Mouse (Mus musculus): ENCODE results near the gene Amotl1. TPM values are rescaled to one million over a fixed set of nuclear protein-coding genes. Genes with fewer than 3 reads are reported as not detected.
"Not testable (repeated sequence)": the region's sequence is repeated elsewhere in the genome, so short reads cannot be mapped to it uniquely, and the experiment has no call there.

Amotl1 gene
- polyA plus RNA-seq, 1 experiment from 2014 or later: 17.9 TPM

GRCm38 (mm10) chr9:14590666-14591065 is 54.2 kb downstream of the Amotl1 start:
- no peaks in the 10 kb centered on the region for H3K4me1 ChIP-seq (replicated peaks; ENCODE audit: control insufficient read depth, insufficient read depth, low read length)
- DNase-seq (ENCODE audit: low spot score) (no peak), ATAC-seq (ENCODE audit: low FRiP score) (no peak)
- no peak overlapping the region for H3K4me3 ChIP-seq (ENCODE audit: low read depth, low read length)
- H3K4me2 ChIP-seq (replicated peaks; ENCODE audit: low read depth, low read length): no peak overlapping the region
- no peaks in the 10 kb centered on the region for H3K27me3 ChIP-seq (ENCODE audit: control insufficient read depth, insufficient read depth, low read length)
- no peaks in the 10 kb centered on the region for H3K9me3 ChIP-seq (ENCODE audit: control insufficient read depth, low read length)
- no peak overlapping the region for H3K27ac ChIP-seq (ENCODE audit: low read depth, low read length)
- H3K36me3 ChIP-seq (ENCODE audit: control insufficient read depth, insufficient read depth, low read length): 0 out of 2 replicates have a peak, but pooled peaks cover 2% of the 10 kb centered on the region
- 90% methylated on average over 7 of the region's 7 CpGs for WGBS
- H3K9ac ChIP-seq (ENCODE audit: low read depth, low read length): no peak overlapping the region

DNA sequence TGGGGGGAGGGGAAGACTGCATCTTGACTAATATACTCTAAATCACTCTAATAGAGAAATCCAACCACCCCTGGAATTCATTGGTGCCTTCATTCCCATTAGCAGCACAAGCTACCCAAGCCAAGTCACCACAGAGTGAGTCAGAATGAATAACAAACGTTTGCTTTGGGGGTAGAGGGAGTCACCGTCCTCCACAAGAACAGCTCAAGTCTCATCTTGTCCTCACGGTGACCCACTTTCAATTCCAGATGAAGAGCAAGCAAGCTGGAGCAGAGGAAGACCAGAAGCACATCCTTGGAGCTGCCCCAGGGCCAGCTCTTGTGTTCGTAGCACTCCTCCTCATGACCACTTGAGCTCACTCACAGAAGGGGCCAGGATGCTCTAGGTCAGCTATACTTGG is 56.2 kb downstream of the Amotl1 start:
- no peak overlapping the region for H3K4me2 ChIP-seq (replicated peaks; ENCODE audit: low read depth, low read length)
- ATAC-seq (ENCODE audit: low FRiP score) (no peak), DNase-seq (ENCODE audit: low spot score) (no peak)
- H3K9me3 ChIP-seq (ENCODE audit: control insufficient read depth, low read length): no peaks in the 10 kb centered on the region
- 83% methylated on average over 4 of the region's 4 CpGs for WGBS
- H3K4me1 ChIP-seq (replicated peaks; ENCODE audit: control insufficient read depth, insufficient read depth, low read length): no peaks in the 10 kb centered on the region
- H3K27me3 ChIP-seq (ENCODE audit: control insufficient read depth, insufficient read depth, low read length): no peaks in the 10 kb centered on the region
- no peak overlapping the region for H3K4me3 ChIP-seq (ENCODE audit: low read depth, low read length)
- H3K27ac ChIP-seq (ENCODE audit: low read depth, low read length): no peak overlapping the region
- 0 out of 2 replicates have a peak, but pooled peaks cover 2% of the 10 kb centered on the region for H3K36me3 ChIP-seq (ENCODE audit: control insufficient read depth, insufficient read depth, low read length)
- H3K9ac ChIP-seq (ENCODE audit: low read depth, low read length): no peak overlapping the region

DNA sequence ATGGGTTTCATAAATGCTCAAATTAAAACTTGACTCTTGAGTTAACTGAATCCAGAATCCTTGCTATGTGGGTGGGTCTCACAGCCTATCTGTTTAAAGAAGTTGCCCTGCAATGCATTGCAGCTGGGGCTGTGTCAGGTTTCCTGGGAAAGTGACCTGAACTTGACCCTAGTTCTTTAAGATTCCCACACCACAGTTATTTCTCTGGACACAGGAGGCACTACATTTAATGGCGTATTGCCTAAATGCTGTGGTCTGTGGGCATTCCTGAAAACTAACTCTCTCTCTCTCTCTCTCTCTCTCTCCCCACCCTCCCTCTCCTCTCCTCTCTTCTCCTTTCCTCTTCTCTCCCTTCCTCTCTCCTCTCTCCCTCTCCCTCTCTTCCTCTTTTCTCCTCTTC is 59.2 kb downstream of the Amotl1 start:
- 56% methylated on average over 1 of the region's 1 CpGs for WGBS
- no peak overlapping the region for H3K4me3 ChIP-seq (ENCODE audit: low read depth, low read length)
- no peaks in the 10 kb centered on the region; the same call in 1 of the 2 replicates for H3K36me3 ChIP-seq (ENCODE audit: control insufficient read depth, insufficient read depth, low read length)
- no peak for ATAC-seq (ENCODE audit: low FRiP score)
- no peak overlapping the region for H3K27ac ChIP-seq (ENCODE audit: low read depth, low read length)
- H3K27me3 ChIP-seq (ENCODE audit: control insufficient read depth, insufficient read depth, low read length): no peaks in the 10 kb centered on the region
- no peaks in the 10 kb centered on the region for H3K9me3 ChIP-seq (ENCODE audit: control insufficient read depth, low read length)
- H3K4me1 ChIP-seq (replicated peaks; ENCODE audit: control insufficient read depth, insufficient read depth, low read length): no peaks in the 10 kb centered on the region
- H3K4me2 ChIP-seq (replicated peaks; ENCODE audit: low read depth, low read length): no peak overlapping the region
- no peak for DNase-seq (ENCODE audit: low spot score)
- no peak overlapping the region for H3K9ac ChIP-seq (ENCODE audit: low read depth, low read length)

DNA sequence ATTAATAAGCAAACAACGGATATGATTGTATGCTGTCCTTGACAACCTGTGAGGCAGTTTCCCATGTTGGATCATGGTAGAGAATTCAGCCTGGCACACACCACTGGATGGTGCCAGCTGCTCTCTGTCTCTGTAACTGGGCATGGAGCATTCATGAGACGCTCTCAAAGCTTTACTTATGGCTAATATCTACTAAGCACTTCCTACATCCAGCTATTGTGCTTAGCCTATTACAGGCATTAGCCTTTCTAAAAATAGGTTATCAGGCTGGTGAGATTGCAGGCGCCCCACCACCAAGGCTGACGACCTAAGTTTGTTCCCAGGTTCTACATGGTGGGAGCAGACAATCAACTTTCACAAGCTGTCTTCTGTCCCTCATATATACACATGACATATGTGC is 65.9 kb downstream of the Amotl1 start:
- ATAC-seq (ENCODE audit: low FRiP score) (no peak), DNase-seq (ENCODE audit: low spot score) (no peak)
- H3K4me1 ChIP-seq (replicated peaks; ENCODE audit: control insufficient read depth, insufficient read depth, low read length): no peaks in the 10 kb centered on the region
- no peak overlapping the region for H3K27ac ChIP-seq (ENCODE audit: low read depth, low read length)
- H3K9ac ChIP-seq (ENCODE audit: low read depth, low read length): no peak overlapping the region
- no peak overlapping the region for H3K4me2 ChIP-seq (replicated peaks; ENCODE audit: low read depth, low read length)
- no peak overlapping the region for H3K4me3 ChIP-seq (ENCODE audit: low read depth, low read length)
- H3K27me3 ChIP-seq (ENCODE audit: control insufficient read depth, insufficient read depth, low read length): no peaks in the 10 kb centered on the region
- H3K9me3 ChIP-seq (ENCODE audit: control insufficient read depth, low read length): no peaks in the 10 kb centered on the region
- WGBS: 91% methylated on average over 4 of the region's 4 CpGs
- H3K36me3 ChIP-seq (ENCODE audit: control insufficient read depth, insufficient read depth, low read length): no peaks in the 10 kb centered on the region; the same call in 1 of the 2 replicates

DNA sequence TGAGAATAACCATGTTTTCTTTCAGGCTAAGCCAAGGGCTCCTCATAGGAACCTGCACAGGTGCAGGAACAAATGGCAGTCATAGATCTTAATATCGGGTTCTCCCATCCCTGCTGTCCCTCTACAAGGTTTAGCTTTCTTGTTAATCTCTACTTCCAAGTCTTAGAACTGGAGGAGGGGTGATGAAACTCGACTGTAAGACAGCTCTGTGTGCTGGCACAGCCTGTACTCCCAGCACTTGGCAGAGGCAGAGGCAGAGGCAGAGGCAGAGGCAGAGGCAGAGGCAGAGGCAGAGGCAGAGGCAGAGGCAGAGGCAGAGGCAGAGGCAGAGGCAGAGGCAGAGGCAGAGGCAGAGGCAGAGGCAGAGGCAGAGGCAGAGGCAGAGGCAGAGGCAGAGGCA is 68.5 kb downstream of the Amotl1 start:
- 80% methylated on average over 2 of the region's 2 CpGs for WGBS
- H3K9ac ChIP-seq (ENCODE audit: low read depth, low read length): not testable (repeated sequence)

DNA sequence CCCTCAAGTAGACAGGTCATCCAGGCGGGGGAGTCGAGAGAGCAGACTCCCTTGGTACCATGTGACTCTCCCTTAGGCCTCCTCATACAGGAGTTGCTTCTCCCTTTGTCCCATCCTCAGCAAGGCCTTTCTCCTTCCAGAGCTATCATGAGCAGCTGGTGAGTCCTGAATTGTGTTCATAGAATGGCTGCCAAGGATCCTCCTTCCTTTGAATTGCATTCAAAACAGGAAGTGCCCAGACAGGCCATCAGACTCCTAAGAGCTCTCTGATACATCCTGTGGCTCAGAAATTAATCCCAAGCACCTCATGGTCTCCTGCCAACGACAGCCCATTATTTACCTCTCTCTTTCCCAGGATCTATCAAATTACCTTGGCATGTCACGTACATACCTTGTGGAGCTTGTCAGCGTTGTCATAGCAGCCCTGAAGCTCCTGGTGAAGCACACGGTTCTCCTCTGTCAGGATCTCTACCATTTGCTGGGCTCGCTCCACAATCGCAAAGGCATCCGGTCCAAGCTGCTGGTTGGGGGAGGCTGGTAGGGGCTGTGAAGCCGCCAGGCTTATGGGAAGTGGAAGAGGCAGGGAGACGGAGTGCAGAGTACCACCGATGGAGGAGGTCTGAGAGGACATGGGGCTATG is 70.0 kb downstream of the Amotl1 start:
- H3K27ac ChIP-seq (ENCODE audit: low read depth, low read length): no peak overlapping the region
- DNase-seq (ENCODE audit: low spot score) (no peak), ATAC-seq (ENCODE audit: low FRiP score) (no peak)
- WGBS: 85% methylated on average over 12 of the region's 12 CpGs
- H3K9me3 ChIP-seq (ENCODE audit: control insufficient read depth, low read length): no peaks in the 10 kb centered on the region
- H3K4me2 ChIP-seq (replicated peaks; ENCODE audit: low read depth, low read length): no peak overlapping the region
- no peaks in the 10 kb centered on the region for H3K4me1 ChIP-seq (replicated peaks; ENCODE audit: control insufficient read depth, insufficient read depth, low read length)
- no peak overlapping the region for H3K4me3 ChIP-seq (ENCODE audit: low read depth, low read length)
- no peaks in the 10 kb centered on the region for H3K27me3 ChIP-seq (ENCODE audit: control insufficient read depth, insufficient read depth, low read length)
- H3K9ac ChIP-seq (ENCODE audit: low read depth, low read length): no peak overlapping the region
- H3K36me3 ChIP-seq (ENCODE audit: control insufficient read depth, insufficient read depth, low read length): no peaks in the 10 kb centered on the region

More for the DNA sequence above, 68.5 kb downstream of the Amotl1 start:
- H3K27me3 ChIP-seq (ENCODE audit: control insufficient read depth, insufficient read depth, low read length); H3K4me1 ChIP-seq (replicated peaks; ENCODE audit: control insufficient read depth, insufficient read depth, low read length); DNase-seq (ENCODE audit: low spot score); H3K27ac ChIP-seq (ENCODE audit: low read depth, low read length); H3K36me3 ChIP-seq (ENCODE audit: control insufficient read depth, insufficient read depth, low read length); ATAC-seq (ENCODE audit: low FRiP score); H3K9me3 ChIP-seq (ENCODE audit: control insufficient read depth, low read length); H3K4me2 ChIP-seq (replicated peaks; ENCODE audit: low read depth, low read length); H3K4me3 ChIP-seq (ENCODE audit: low read depth, low read length): not testable (repeated sequence)

DNA sequence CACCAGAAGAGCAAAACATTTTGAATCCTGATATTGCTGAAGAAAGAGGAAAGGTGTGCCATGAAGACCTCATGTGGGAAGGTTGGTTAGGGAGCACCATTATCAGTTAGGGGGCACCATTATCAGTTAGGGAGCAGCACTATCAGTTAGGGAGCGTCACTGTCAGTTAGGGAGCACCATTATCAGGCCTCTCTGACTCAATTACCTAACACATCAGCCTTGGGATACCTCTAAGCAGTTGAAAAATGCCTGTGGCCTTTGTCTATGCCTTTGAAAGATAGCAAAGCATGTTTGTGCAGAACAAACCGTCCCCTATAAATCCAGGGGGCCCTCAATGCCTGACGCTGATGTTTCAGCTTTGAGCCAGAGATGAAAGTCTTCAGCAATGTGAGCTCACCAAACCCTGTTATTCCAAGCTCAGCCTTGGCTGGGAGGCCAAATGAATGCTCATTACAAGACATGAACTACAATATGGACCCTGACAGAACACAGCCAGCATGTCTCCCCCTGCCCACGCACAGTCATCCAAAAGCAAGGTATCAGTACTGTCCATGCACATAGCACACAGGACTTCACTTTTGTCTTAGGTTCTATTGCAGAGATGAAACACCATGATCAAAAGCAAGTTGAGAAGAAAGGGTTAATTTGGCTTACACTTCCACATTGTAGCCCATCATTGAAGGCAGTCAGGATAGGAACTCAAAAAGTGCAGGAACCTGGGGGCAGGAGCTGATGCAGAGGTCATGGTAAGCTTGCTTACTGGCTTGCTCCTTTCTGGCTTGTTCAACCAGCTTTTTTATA is 75.5 kb downstream of the Amotl1 start:
- H3K4me2 ChIP-seq (replicated peaks; ENCODE audit: low read depth, low read length): no peak overlapping the region
- no peaks in the 10 kb centered on the region for H3K27me3 ChIP-seq (ENCODE audit: control insufficient read depth, insufficient read depth, low read length)
- 93% methylated on average over 4 of the region's 4 CpGs for WGBS
- DNase-seq (ENCODE audit: low spot score): no peak
- no peaks in the 10 kb centered on the region for H3K4me1 ChIP-seq (replicated peaks; ENCODE audit: control insufficient read depth, insufficient read depth, low read length)
- H3K9ac ChIP-seq (ENCODE audit: low read depth, low read length): no peak overlapping the region
- H3K9me3 ChIP-seq (ENCODE audit: control insufficient read depth, low read length): no peaks in the 10 kb centered on the region
- no peaks in the 10 kb centered on the region for H3K36me3 ChIP-seq (ENCODE audit: control insufficient read depth, insufficient read depth, low read length)
- no peak for ATAC-seq (ENCODE audit: low FRiP score)
- H3K4me3 ChIP-seq (ENCODE audit: low read depth, low read length): no peak overlapping the region
- H3K27ac ChIP-seq (ENCODE audit: low read depth, low read length): no peak overlapping the region

DNA sequence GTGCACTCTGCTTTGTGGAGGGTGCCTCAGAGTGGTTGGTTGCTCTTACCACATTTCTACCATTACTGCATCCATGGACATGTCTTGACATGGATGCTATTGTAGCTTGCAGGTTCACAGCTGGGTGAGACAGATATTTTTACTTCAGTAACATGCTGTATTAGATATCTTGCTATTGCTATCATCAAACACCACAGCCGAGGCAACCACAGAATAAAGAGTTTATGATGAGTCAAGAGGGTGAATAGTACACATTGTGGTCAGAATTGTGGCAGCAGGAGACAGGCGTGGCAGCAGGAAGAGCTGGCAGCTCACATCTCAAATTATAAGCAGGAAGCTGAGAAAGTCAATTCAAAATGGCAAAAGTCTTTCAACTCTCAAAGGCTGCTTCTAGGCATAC is 76.4 kb downstream of the Amotl1 start:
- H3K4me3 ChIP-seq (ENCODE audit: low read depth, low read length): no peak overlapping the region
- no peak overlapping the region for H3K9ac ChIP-seq (ENCODE audit: low read depth, low read length)
- H3K27me3 ChIP-seq (ENCODE audit: control insufficient read depth, insufficient read depth, low read length): no peaks in the 10 kb centered on the region
- no peaks in the 10 kb centered on the region for H3K36me3 ChIP-seq (ENCODE audit: control insufficient read depth, insufficient read depth, low read length)
- H3K27ac ChIP-seq (ENCODE audit: low read depth, low read length): no peak overlapping the region
- H3K4me2 ChIP-seq (replicated peaks; ENCODE audit: low read depth, low read length): no peak overlapping the region
- WGBS: 88% methylated on average over 2 of the region's 2 CpGs
- ATAC-seq (ENCODE audit: low FRiP score) (no peak), DNase-seq (ENCODE audit: low spot score) (no peak)
- H3K4me1 ChIP-seq (replicated peaks; ENCODE audit: control insufficient read depth, insufficient read depth, low read length): no peaks in the 10 kb centered on the region
- no peaks in the 10 kb centered on the region for H3K9me3 ChIP-seq (ENCODE audit: control insufficient read depth, low read length)

- Histone ChIP-seq H3K27ac (ENCODE audit: low read depth, low read length) (no peak overlapping the region), H3K36me3 (ENCODE audit: control insufficient read depth, insufficient read depth, low read length) (0 out of 2 replicates have a peak, but pooled peaks cover 2% of the 10 kb centered on the region), H3K9ac (ENCODE audit: low read depth, low read length) (no peak overlapping the region), H3K4me2 (replicated peaks; ENCODE audit: low read depth, low read length) (no peak overlapping the region), H3K27me3 (ENCODE audit: control insufficient read depth, insufficient read depth, low read length) (no peaks in the 10 kb centered on the region), H3K9me3 (ENCODE audit: control insufficient read depth, low read length) (no peaks in the 10 kb centered on the region), H3K4me1 (replicated peaks; ENCODE audit: control insufficient read depth, insufficient read depth, low read length) (no peaks in the 10 kb centered on the region), H3K4me3 (ENCODE audit: low read depth, low read length) (no peak overlapping the region)
- no peak for ATAC-seq (ENCODE audit: low FRiP score)
- DNase-seq (ENCODE audit: low spot score): no peak
- 86% methylated on average over 3 of the region's 3 CpGs for WGBS
These were observed 80.4 kb downstream of the Amotl1 start for GRCm38 (mm10) chr9:14564486-14564885.
